Mouse (Mus musculus): ENCODE results near the gene Opa1.

GRCm38 (mm10) chr16:29592171-29592570 is 13.0 kb downstream of the Opa1 start:
- TF ChIP-seq POLR2A (IDR thresholded peaks at IDR 0.05; ENCODE audit: borderline replicate concordance, extremely low read depth, low read depth, low read length) (no peak), CTCF (IDR thresholded peaks at IDR 0.05; ENCODE audit: insufficient read depth, low read length) (no peak)
